Mouse (Mus musculus) c-Kit-positive CD71-positive TER-119-negative erythroid progenitor cells, embryonic 14.5 days (primary cell): ENCODE measurements at regions not wholly inside any gene's neighbourhood (a gene's known extent, or its start where the extent isn't known, plus 50 kb on each side); places are given as distances from the start of the nearest gene placed in this dataset.
"Not testable (repeated sequence)": the region's sequence is repeated elsewhere in the genome, so short reads cannot be mapped to it uniquely, and the experiment has no call there.

Experiments
- DNase-seq: peaks from one replicate; pipeline ENCODE4 v3.0.0-alpha.2; 2013; ENCODE audit warnings: low read depth

- DNase-seq: no peak
These were observed 213.1 kb upstream of the Crbn start for GRCm38 (mm10) chr6:107012938-107013511.

DNA sequence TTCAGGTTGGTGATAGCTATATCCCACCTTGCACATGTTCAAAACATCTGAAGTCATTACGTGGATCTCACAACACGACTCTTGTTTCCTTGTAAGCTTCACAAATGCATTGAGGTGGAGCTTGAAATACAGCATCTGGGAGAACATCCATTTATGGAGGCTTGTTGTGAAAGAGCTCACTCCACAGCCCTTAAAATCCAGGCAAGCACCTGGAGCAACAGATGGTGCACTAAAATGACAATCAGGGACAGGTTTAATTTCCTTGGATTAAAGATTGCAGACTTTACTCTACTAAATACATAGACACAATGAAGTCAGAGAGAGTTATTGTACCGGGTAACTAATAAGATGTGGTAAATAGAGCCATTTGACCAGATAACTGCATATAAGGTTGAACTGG is 219.2 kb upstream of the Crbn start:
- DNase-seq: no peak

DNA sequence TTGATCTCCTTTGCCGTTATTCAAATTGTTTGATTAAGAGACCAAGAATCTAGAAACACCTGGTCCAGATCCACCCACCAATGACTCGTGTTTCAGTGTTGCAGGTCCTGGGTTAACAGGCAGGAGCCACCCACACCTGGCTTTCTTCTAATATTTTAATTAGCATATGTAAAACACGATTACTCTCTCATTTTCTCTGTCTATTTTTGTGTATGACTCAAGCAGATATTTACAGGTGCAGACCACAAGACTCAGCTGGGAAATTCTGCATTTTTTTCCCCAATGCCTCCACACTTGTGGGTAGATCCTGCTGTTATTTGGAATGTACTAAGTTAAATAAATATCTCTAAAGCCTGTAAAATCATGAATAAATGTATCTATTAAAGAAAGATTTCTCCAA is 245.3 kb upstream of the Crbn start:
- DNase-seq: no peak

- no peak for DNase-seq
These were observed 251.7 kb upstream of the Crbn start for GRCm38 (mm10) chr6:107051604-107052003.

DNA sequence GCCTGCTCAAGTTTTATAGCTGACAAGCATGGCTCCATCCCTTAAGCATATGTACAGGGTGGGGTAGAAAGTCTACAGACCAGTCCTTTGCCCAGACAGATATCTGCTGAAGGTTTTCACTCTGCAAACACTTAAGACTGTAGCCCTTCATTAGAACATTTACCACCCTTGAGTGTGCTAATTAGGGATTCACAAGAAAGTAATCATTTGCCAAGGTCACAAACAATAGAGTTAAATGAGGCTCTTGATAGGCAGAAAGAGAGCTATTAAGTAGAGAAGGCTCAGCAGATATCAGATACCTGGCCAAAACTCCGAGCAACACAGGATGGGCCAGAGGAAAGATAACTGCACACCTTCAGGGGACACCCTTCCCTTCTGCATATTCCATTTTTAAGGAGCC is 252.3 kb upstream of the Crbn start:
- DNase-seq: no peak

DNA sequence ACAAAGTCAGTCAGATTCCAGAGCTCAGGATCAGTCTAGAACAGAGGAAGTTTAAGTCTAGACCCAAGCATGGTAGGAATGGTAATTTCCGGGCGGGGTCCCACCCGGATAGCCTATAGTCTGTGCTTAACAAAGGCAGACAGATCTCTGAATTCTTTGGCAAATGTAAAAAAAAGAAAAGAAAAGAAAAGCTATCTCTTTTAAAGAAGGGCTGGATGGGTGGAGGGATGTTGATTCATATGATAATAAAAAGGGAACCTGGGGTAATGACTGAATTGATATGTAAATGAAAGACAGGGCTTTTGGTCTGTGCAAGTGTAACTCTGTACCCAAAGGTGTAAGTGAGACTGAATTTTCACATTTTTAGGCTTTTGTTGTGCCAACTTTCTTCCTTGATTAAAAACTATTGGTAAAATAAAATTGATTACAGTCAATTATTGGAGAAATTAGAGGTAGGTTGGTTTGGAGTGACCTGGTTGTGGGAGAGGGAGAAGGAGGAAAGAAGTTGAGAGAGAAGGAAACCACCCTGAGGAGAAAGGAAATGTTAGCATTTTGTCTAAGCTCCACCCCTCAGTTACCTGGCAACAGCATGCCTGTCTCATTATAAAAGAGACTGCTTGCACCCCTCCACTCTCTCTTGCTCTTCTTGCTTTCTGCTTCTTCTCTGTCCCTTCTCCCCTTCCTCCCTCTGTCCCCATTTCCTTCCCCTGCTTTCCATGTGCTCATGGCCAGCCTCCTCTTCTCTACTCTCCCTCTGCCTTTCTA is 259.3 kb upstream of the Crbn start:
- no peak for DNase-seq

DNA sequence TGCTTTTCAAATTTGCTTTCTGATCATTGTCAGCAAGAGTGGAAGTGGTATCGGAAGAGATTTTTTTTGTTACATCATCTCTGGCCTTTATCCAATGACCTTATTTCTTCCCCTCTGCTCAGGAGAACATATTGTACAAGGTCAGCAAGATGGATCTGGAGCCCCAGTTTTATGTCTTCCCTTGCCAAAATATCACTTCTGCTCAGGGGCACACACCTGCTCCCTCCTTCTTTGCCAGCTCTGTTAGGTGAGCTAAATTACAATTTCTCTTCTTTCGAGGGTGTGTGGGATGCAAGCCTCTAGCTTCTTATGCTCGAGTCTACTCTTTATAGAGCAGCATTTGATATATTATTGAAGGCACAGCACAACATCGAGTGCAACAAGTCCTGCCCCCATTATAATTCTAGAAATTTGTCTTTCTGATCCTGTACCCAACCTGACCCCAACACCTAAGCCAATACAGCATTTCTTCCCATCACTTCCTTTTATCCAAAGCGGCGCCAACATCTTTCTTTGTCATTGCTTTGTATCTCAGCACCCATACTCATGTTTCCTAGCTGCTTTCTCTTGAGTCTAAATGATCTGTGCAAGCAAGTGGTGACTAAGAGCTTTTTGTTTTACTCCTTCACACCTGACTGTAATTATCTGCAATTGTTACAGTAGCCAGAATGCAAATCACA is 263.1 kb upstream of the Crbn start:
- DNase-seq: no peak

- no peak for DNase-seq
These were observed 270.6 kb upstream of the Crbn start for GRCm38 (mm10) chr6:107070441-107070840.

DNA sequence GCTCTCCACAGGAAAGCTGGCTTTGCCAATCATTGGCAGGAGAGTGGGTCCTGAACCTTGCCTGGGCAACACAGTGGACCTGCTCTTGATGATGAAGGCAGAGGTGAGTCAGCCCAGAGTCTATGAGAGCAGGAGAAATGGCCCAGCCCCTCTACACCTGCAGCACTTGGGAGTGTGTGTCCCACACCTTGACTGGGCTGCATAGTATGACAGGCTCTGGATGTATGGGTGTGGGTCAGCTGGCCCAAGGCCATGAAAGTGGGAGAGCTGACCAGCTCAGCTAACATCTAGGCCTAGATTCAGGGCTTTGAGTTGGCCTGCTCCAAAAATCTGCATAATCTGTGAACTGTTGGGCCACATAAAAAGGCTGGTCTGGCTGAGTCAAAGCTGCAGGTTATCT is 292.7 kb upstream of the Crbn start:
- DNase-seq: no peak

- no peak for DNase-seq
These were observed 328.8 kb upstream of the Crbn start for GRCm38 (mm10) chr6:107128716-107129115.

DNA sequence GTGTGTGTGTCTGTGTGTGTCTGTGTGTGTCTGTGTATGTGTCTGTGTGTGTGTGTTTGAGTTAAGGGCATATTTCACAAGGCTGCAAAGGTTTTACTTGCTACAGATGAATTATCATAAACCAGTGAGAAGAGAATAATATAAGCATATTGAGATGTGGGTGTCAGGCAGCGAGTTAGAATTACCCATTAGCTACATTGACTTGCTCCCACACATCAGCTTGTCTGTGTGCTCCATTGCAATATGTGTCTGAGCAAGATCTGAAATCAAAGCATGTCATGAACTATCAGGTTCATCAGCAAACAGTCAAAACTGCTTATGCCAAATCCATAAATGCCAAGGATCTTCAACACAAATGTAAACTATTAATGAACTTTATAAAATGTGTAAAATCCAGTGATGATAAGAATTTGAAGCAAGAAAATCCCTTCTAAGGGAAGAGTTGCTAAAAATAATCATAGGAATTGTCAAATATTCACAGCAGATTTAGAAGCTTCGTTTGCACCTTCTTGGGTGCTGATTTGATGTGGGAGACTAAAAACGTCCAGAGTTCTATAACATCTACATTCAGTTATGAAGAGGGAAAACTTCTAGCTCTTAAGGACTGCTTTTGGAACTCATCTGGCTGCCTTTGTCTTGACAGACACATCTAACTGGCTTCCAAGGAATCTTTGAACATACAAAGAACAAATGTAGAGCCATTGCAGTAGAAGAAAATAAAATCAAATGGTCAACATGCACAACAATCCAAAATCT is 361.7 kb upstream of the Lrrn1 start:
- DNase-seq: no peak

DNA sequence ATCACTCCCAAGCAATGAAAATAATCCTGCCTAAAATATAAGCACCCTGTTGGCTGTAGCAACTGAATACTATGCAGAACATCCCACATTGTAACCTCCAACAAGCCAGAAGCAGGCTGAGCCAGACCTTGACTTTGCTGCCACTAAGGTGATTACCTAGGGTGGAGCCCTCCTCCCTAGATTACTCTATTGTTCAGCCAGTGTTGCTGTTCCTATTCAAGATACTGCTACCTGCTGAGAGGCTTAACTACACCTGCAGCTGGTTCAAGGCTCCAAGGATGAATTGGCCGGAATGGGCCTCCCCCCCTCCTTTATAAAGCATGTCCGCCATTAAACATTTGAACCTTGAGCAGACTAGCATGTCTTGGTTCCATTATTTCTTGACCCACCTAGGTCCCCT is 311.3 kb upstream of the Lrrn1 start:
- DNase-seq: no peak

DNA sequence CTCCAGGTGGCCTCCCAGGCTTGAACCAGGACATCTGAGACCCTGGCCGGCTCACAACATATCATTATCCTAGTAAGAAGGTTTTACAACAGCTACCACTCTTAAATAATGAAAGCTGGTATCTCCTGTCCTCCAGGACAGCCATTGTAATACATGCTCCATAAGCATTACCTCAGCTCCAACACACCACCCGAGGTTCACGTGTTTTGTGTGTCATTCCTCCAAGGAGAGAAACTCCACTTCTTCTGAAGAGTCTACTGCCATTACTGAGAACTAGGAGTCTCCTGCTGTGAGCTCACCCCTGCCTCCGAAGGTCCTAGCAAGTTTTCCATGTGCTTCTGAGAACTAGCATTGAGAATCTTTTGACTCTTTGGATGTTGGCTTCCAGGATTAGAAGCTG is 310.8 kb upstream of the Lrrn1 start:
- DNase-seq: no peak

GRCm38 (mm10) chr6:107222602-107223001 is 307.0 kb upstream of the Lrrn1 start:
- no peak for DNase-seq

DNA sequence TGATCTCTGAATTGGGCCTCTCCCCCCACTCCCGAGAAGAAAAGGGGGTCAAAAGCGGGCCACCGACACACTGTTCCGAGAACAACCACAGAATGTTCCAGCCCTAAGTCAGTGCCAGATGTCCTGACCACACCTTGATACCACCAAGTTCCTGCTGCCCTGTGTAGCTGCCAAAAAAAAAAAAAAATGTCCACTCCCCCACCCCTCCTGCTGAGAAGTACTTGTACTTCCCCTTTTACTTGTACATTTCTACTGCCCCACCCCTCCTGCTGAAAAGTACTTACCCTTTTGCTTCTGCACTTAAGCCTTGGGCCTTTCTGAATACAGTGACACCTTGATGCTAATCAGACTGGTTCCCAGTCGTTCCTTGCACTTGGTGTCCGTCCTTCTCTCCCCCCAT is 299.7 kb upstream of the Lrrn1 start:
- not testable (repeated sequence) for DNase-seq

- no peak for DNase-seq
These were observed 291.9 kb upstream of the Lrrn1 start for GRCm38 (mm10) chr6:107237692-107238091.

- no peak for DNase-seq
These were observed 285.6 kb upstream of the Lrrn1 start for GRCm38 (mm10) chr6:107243981-107244380.

GRCm38 (mm10) chr6:107280348-107280747 is 249.2 kb upstream of the Lrrn1 start:
- DNase-seq: no peak

- no peak for DNase-seq
These were observed 238.7 kb upstream of the Lrrn1 start for GRCm38 (mm10) chr6:107290850-107291249.

DNA sequence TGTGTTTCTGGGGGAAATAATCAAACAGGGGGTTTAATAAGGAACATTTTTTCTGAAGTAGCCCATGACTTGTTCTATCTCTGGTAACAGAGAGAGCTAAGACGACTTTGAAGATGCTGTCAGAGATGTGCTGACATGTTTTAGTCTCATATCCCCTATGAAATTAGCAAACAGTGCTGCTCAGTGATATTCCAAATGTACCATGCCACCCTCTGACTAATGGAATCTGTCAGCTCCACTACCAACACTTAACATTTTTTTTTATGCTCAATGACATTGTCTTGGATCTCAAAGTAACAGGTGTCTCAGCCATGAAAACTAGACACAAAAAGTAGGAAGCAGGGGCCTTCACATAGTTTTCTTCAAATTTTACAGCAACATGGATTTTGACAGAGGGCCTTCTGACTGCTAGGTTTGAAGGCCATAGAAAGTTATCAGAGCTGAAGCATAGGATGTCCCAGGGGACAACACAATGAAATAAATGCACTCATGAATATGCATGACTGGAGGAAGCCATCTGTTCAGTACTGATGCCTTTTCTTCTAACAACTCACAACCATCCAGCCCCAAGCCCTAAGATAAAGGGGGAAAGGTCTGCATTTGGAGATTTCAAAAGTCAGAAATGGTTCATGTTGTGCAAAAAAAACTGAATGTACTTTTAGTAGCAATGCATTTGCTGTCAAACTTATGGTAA is 225.7 kb upstream of the Lrrn1 start:
- DNase-seq: no peak

DNA sequence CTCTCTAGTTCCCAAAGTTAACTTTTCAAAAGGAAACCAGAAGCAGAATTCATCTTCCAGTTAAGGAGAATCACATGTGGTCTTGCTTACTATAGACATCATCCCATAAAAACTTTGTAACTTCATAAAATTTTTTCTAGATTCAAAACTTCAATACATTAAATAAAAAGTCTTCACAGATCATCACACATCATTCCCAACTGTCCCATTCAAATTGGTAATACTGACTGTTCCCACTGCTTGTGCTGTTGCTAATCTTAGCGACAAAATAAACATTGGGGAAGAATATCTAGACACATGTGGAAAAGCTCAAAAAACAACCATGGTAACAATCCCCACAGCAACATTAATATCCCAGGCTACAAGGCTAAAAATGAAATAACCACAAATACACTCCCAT is 210.0 kb upstream of the Lrrn1 start:
- no peak for DNase-seq

DNA sequence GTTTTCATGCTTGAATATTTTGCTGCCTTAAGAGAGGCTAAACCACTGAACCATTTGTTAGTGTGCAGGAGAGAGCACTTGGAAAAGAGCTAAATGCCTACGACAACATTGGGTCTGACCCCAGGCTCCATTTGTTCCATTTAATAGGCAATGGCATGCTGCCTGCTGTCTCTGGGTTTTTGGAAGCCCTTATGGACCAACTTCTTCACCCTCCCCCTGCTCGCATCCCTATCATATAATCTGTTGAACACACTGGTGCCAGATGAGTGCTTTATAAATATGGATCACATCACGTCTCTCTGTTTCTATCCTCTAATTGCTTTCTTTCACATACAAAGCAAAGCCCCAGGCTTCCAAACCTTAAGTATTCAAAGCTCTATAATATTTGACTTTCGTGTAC is 179.1 kb upstream of the Lrrn1 start:
- DNase-seq: no peak
